Mouse (Mus musculus): Measurements from ENCODE around the gene Vash1.
A peak's percentile ranks its signal among the peaks of the same experiment; 100 is the strongest.

Gene Vash1

GRCm38 (mm10) chr12:86678591-86679545 is at the start of gene Vash1:
Vash1 (plus strand) TSS chr12:86678700.
- peak; percentile 56 for DNase-seq (ENCODE audit: low read depth, low spot score)

GRCm38 (mm10) chr12:86628783-86629172 is 49.7 kb upstream of the Vash1 start:
- DNase-seq (ENCODE audit: low read depth, low spot score): no peak

GRCm38 (mm10) chr12:86641763-86642162 is 36.7 kb upstream of the Vash1 start:
- peak; percentile 49 for DNase-seq (ENCODE audit: low read depth, low spot score)

- DNase-seq (ENCODE audit: low read depth, low spot score): no peak
Measured at GRCm38 (mm10) chr12:86644512-86645273, 33.8 kb upstream of the Vash1 start.

- no peak for DNase-seq (ENCODE audit: low read depth, low spot score)
Measured at GRCm38 (mm10) chr12:86645494-86645893, 33.0 kb upstream of the Vash1 start.

GRCm38 (mm10) chr12:86646831-86647230 is 31.7 kb upstream of the Vash1 start:
- no peak for DNase-seq (ENCODE audit: low read depth, low spot score)

- no peak for DNase-seq (ENCODE audit: low read depth, low spot score)
Measured at GRCm38 (mm10) chr12:86647279-86647678, 31.2 kb upstream of the Vash1 start.

- no peak for DNase-seq (ENCODE audit: low read depth, low spot score)
Measured at GRCm38 (mm10) chr12:86647736-86648135, 30.8 kb upstream of the Vash1 start.

GRCm38 (mm10) chr12:86648489-86648888 is 30.0 kb upstream of the Vash1 start:
- no peak for DNase-seq (ENCODE audit: low read depth, low spot score)

- no peak for DNase-seq (ENCODE audit: low read depth, low spot score)
Measured at GRCm38 (mm10) chr12:86651301-86651860, 27.1 kb upstream of the Vash1 start.

- no peak for DNase-seq (ENCODE audit: low read depth, low spot score)
Measured at GRCm38 (mm10) chr12:86652570-86653041, 25.9 kb upstream of the Vash1 start.

GRCm38 (mm10) chr12:86659447-86659968 is 19.0 kb upstream of the Vash1 start:
- no peak for DNase-seq (ENCODE audit: low read depth, low spot score)

GRCm38 (mm10) chr12:86660466-86660865 is 18.0 kb upstream of the Vash1 start:
- DNase-seq (ENCODE audit: low read depth, low spot score): no peak

- no peak for DNase-seq (ENCODE audit: low read depth, low spot score)
Measured at GRCm38 (mm10) chr12:86665656-86666055, 12.8 kb upstream of the Vash1 start.

- no peak for DNase-seq (ENCODE audit: low read depth, low spot score)
Measured at GRCm38 (mm10) chr12:86668404-86668803, 10.1 kb upstream of the Vash1 start.

GRCm38 (mm10) chr12:86672105-86672504 is 6.4 kb upstream of the Vash1 start:
- no peak for DNase-seq (ENCODE audit: low read depth, low spot score)

- no peak for DNase-seq (ENCODE audit: low read depth, low spot score)
Measured at GRCm38 (mm10) chr12:86672507-86672906, 6.0 kb upstream of the Vash1 start.

GRCm38 (mm10) chr12:86679546-86679930 is 1.0 kb downstream of the Vash1 start:
- peak; percentile 9 for DNase-seq (ENCODE audit: low read depth, low spot score)

- peak; percentile 3 for DNase-seq (ENCODE audit: low read depth, low spot score)
Measured at GRCm38 (mm10) chr12:86679991-86680491, 1.5 kb downstream of the Vash1 start.

GRCm38 (mm10) chr12:86680591-86681193 is 2.2 kb downstream of the Vash1 start:
- DNase-seq (ENCODE audit: low read depth, low spot score): peak; percentile 2

- peak; percentile 1 for DNase-seq (ENCODE audit: low read depth, low spot score)
Measured at GRCm38 (mm10) chr12:86681626-86682025, 3.1 kb downstream of the Vash1 start.
